In genomic region chr7:4149209-4150054, GRCm38 (mm10) we compare ENCODE assay signal across 7 mouse cellular contexts. TPM values are rescaled to one million over a fixed set of nuclear protein-coding genes. Genes with fewer than 3 reads are reported as not detected.
A peak's percentile ranks its signal among the peaks of the same experiment; 100 is the strongest.
DNase-seq lines count a peak whose midpoint lies in the region; ATAC-seq lines count a peak whose summit lies in the region.

No protein-coding gene starts in this region.

- no peaks in the 10 kb centered on the region for H3K9me3 ChIP-seq in intestine, embryonic 16.5 days (ENCODE audit: control insufficient read depth, low read length)
- H3K9me3 ChIP-seq in midbrain, embryonic 11.5 days (ENCODE audit: control insufficient read depth, low read length), result no peaks in the 10 kb centered on the region

- H3K4me2 ChIP-seq in intestine, embryonic 16.5 days (ENCODE audit: low read depth, low read length), result peak overlapping the region; percentile 91
- H3K4me2 ChIP-seq in midbrain, embryonic 11.5 days, result peak overlapping the region; percentile 92

- H3K4me1 ChIP-seq in intestine, embryonic 16.5 days (ENCODE audit: control insufficient read depth, insufficient read depth, low read length), result peaks cover 30% of the 10 kb centered on the region
- peaks cover 17% of the 10 kb centered on the region for H3K4me1 ChIP-seq in midbrain, embryonic 11.5 days (ENCODE audit: control insufficient read depth, insufficient read depth, low read length)

- WGBS in intestine, embryonic 16.5 days, result under 1% methylated on average over 64 of the region's 64 CpGs
- WGBS in midbrain, embryonic 11.5 days, result under 1% methylated on average over 64 of the region's 64 CpGs

- intact Hi-C loops in gastrocnemius, postnatal 36 days (cut with DNase I), result loop anchor here (5.0 to 10.0 kb wide), 2 partner anchors 47 to 355 kb away; partner anchors contain the start of gene Ppp1r12c
- intact Hi-C loops in left cerebral cortex, postnatal 4 days (cut with DNase I), result loop anchor here (5.0 to 10.0 kb wide), 2 partner anchors 278 to 455 kb away; partner anchors contain the start of genes Mboat7 and Tsen34

- H3K27me3 ChIP-seq in intestine, embryonic 16.5 days (replicated peaks; ENCODE audit: control insufficient read depth, insufficient read depth, low read length), result no peaks in the 10 kb centered on the region
- H3K27me3 ChIP-seq in midbrain, embryonic 11.5 days (ENCODE audit: control insufficient read depth, insufficient read depth, low read length), result peaks cover 17% of the 10 kb centered on the region

- ATAC-seq in intestine, embryonic 16.5 days, result peak; percentile 65
- ATAC-seq in midbrain, embryonic 11.5 days (ENCODE audit: low FRiP score), result peak; percentile 79

- peak; percentile 92 for DNase-seq in adrenal gland, adult 2 months
- peak; percentile 85 for DNase-seq in embryo, embryonic 11 days
- peak; percentile 77 to 87 for DNase-seq in gastrocnemius, postnatal 36 days
- peak; percentile 76 for DNase-seq in left cerebral cortex, postnatal 4 days
- peak; percentile 97 for DNase-seq in midbrain, embryonic 11.5 days (ENCODE audit: low spot score, missing footprints)
- DNase-seq in skeletal muscle tissue, adult 2 months (ENCODE audit: low read depth, low spot score), result peak; percentile 88

- peak overlapping the region; percentile 99 for H3K27ac ChIP-seq in intestine, embryonic 16.5 days (ENCODE audit: low read length)
- peak overlapping the region; percentile 73 for H3K27ac ChIP-seq in midbrain, embryonic 11.5 days (ENCODE audit: low read depth, low read length)

- H3K36me3 ChIP-seq in intestine, embryonic 16.5 days (ENCODE audit: control insufficient read depth, insufficient read depth, low read length), result peaks cover 18% of the 10 kb centered on the region
- H3K36me3 ChIP-seq in midbrain, embryonic 11.5 days (ENCODE audit: control insufficient read depth, insufficient read depth, low read length), result peaks cover 18% of the 10 kb centered on the region

- H3K9ac ChIP-seq in intestine, embryonic 16.5 days (ENCODE audit: low read depth, low read length), result peak overlapping the region; percentile 89
- peak overlapping the region; percentile 77 for H3K9ac ChIP-seq in midbrain, embryonic 11.5 days (ENCODE audit: low read length)

- H3K4me3 ChIP-seq in intestine, embryonic 16.5 days (ENCODE audit: low read length), result peak overlapping the region; percentile 72
- H3K4me3 ChIP-seq in midbrain, embryonic 11.5 days (ENCODE audit: low read depth, low read length), result peak overlapping the region; percentile 68

RNA-seq across cellular contexts. Expression of gene Leng9, which starts 0.7 kb away (rescaled TPM):
- 1 to 10 TPM; 8.7 to 9.6 TPM for total RNA-seq in adrenal gland, adult 2 months (2021)
- polyA plus RNA-seq in adrenal gland, adult 2 months (2012; rRNA removed), result 13.4 and 14.8 TPM in 2 replicates
- total RNA-seq in gastrocnemius, postnatal 36 days (2021), result 1 to 10 TPM; 2.0 to 2.9 TPM
- 6.8 and 7.1 TPM in 2 replicates for polyA plus RNA-seq in intestine, embryonic 16.5 days (2015; fragmentation: Nextera tagmentation; extraction: Ambion mirVana)
- total RNA-seq in left cerebral cortex, postnatal 4 days (2021), result 1 to 10 TPM; 5.3 to 5.5 TPM
- 1.5 and 2.0 TPM in 2 replicates for polyA plus RNA-seq in midbrain, embryonic 11.5 days (2014; fragmentation: Nextera tagmentation; extraction: Ambion mirVana)

RNA-seq across cellular contexts. Expression of gene Leng8, which starts 12.6 kb away (rescaled TPM):
- total RNA-seq in adrenal gland, adult 2 months (2021), result 100 to 1,000 TPM in 1 of 2 experiments, 10 to 100 TPM in 1; 80.7 to 112 TPM
- polyA plus RNA-seq in adrenal gland, adult 2 months (2012; rRNA removed), result 446 and 516 TPM in 2 replicates
- 10 to 100 TPM; 32.8 to 43.8 TPM for total RNA-seq in gastrocnemius, postnatal 36 days (2021)
- polyA plus RNA-seq in intestine, embryonic 16.5 days (2015; fragmentation: Nextera tagmentation; extraction: Ambion mirVana), result 35.5 and 40.3 TPM in 2 replicates
- total RNA-seq in left cerebral cortex, postnatal 4 days (2021), result 100 to 1,000 TPM; 167 to 177 TPM
- polyA plus RNA-seq in midbrain, embryonic 11.5 days (2014; fragmentation: Nextera tagmentation; extraction: Ambion mirVana), result 44.4 and 45.6 TPM in 2 replicates

RNA-seq across cellular contexts. Expression of gene Cdc42ep5, which starts 15.2 kb away (rescaled TPM):
- total RNA-seq in adrenal gland, adult 2 months (2021), result 10 to 100 TPM; 26.1 to 36.9 TPM
- polyA plus RNA-seq in adrenal gland, adult 2 months (2012; rRNA removed), result 108 and 143 TPM in 2 replicates
- total RNA-seq in gastrocnemius, postnatal 36 days (2021), result 1 to 10 TPM; 2.0 to 3.1 TPM
- polyA plus RNA-seq in intestine, embryonic 16.5 days (2015; fragmentation: Nextera tagmentation; extraction: Ambion mirVana), result 83.5 and 84.5 TPM in 2 replicates
- total RNA-seq in left cerebral cortex, postnatal 4 days (2021), result 1 to 10 TPM; 3.0 to 4.0 TPM
- polyA plus RNA-seq in midbrain, embryonic 11.5 days (2014; fragmentation: Nextera tagmentation; extraction: Ambion mirVana), result 15.6 and 17.4 TPM in 2 replicates

RNA-seq across cellular contexts. Expression of gene Ttyh1, which starts 30.2 kb away (rescaled TPM):
- 1 to 10 TPM; 1.5 to 3.4 TPM for total RNA-seq in adrenal gland, adult 2 months (2021)
- polyA plus RNA-seq in adrenal gland, adult 2 months (2012; rRNA removed), result 13.3 and 24.3 TPM in 2 replicates
- total RNA-seq in gastrocnemius, postnatal 36 days (2021), result 1 to 10 TPM; 1.7 to 1.8 TPM
- polyA plus RNA-seq in intestine, embryonic 16.5 days (2015; fragmentation: Nextera tagmentation; extraction: Ambion mirVana), result 5.2 and 6.5 TPM in 2 replicates
- 100 to 1,000 TPM; 292 to 311 TPM for total RNA-seq in left cerebral cortex, postnatal 4 days (2021)
- 33.8 and 43.6 TPM in 2 replicates for polyA plus RNA-seq in midbrain, embryonic 11.5 days (2014; fragmentation: Nextera tagmentation; extraction: Ambion mirVana)

Comparison
In these comparisons a context has a peak if more than half of its experiments do, and no peak if none do; other contexts are left out.
1. Peak in every context shown above with its lines: DNase-seq, ATAC-seq, H3K4me3 ChIP-seq and H3K27ac ChIP-seq.
2. RNA of gene Cdc42ep5, which starts 15.2 kb away (total RNA-seq): 26.1 to 36.9 TPM in adrenal gland, adult 2 months; 3.0 to 4.0 TPM in left cerebral cortex, postnatal 4 days and 2.0 to 3.1 TPM in gastrocnemius, postnatal 36 days; every median in the first group is over 4 times any median in the second.